Mouse (Mus musculus): ENCODE data around the gene Guk1.

- TF ChIP-seq CTCF (IDR thresholded peaks at IDR 0.05; ENCODE audit: low read depth, low read length) (no peak), POLR2A (IDR thresholded peaks at IDR 0.05; ENCODE audit: insufficient read depth, low read length) (no peak), EP300 (IDR thresholded peaks at IDR 0.05; ENCODE audit: insufficient read depth, low read depth, low read length) (no peak)
Measured at GRCm38 (mm10) chr11:59176475-59176874, 15.5 kb downstream of the Guk1 start.

All from ES-Bruce4 (cell line).